Mouse (Mus musculus): ENCODE measurements around the gene Urb1. TPM values are rescaled to one million over a fixed set of nuclear protein-coding genes. Genes with fewer than 3 reads are reported as not detected.

Gene Urb1
- polyA plus RNA-seq, 1 experiment from 2014 or later, result 15.6 TPM

DNA sequence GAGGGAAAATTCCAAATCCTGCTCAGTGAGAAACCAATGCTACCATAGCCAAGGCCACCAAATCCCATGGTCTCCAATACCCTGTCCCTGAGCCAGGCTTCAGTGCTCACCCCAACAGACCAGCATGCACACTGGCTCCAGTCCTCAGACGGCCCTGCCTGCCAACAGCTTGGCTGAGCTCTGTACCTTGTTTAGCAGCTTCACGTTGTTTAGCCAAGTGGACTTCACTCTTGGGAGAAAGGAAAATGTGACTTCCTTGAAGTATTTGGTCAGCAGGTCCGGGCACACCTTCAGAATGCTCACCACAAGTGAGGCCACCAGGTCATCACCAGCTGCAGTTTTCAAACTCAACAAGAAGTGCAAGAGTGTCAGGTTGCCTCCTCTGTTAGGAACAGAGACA, 17.7 kb downstream of the Urb1 start:
- WGBS, result 87% methylated on average over 3 of the region's 3 CpGs
- Histone ChIP-seq H3K9me3 (ENCODE audit: control insufficient read depth, low read length) (no peaks in the 10 kb centered on the region), H3K27ac (ENCODE audit: low read depth, low read length) (no peak overlapping the region), H3K27me3 (ENCODE audit: control insufficient read depth, insufficient read depth, low read length) (no peaks in the 10 kb centered on the region), H3K4me3 (ENCODE audit: low read depth, low read length) (no peak overlapping the region), H3K9ac (ENCODE audit: low read length) (no peak overlapping the region), H3K4me1 (replicated peaks; ENCODE audit: control insufficient read depth, insufficient read depth, low read length) (no peaks in the 10 kb centered on the region), H3K4me2 (ENCODE audit: low read depth, low read length, severe bottlenecking) (no peak overlapping the region), H3K36me3 (ENCODE audit: control insufficient read depth, insufficient read depth, low read length) (no peaks in the 10 kb centered on the region; the same call in 1 of the 2 replicates)
- DNase-seq (ENCODE audit: low spot score) (no peak), ATAC-seq (replicated peaks; ENCODE audit: low FRiP score) (no peak)

DNA sequence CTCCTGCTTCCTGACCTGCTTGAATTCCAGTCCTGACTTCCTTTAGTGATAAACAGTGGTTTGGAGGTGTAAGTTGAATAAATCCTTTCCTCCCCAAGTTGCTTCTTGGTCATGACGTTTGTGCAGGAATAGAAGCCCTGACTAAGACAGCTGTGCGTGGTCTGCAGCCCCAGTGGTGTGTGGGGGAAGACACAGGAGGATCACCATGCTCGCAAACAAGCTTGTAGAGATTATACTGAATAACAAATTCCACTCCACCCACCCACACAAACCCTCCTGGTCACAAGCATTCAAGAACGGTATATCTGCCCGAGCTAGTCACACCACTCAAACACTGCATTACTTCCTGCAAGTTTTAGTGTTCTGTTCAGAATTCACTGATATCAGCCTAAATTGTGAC, 18.1 kb downstream of the Urb1 start:
- Histone ChIP-seq H3K4me3 (ENCODE audit: low read depth, low read length) (no peak overlapping the region), H3K27me3 (ENCODE audit: control insufficient read depth, insufficient read depth, low read length) (no peaks in the 10 kb centered on the region), H3K4me2 (ENCODE audit: low read depth, low read length, severe bottlenecking) (no peak overlapping the region), H3K27ac (ENCODE audit: low read depth, low read length) (no peak overlapping the region), H3K4me1 (replicated peaks; ENCODE audit: control insufficient read depth, insufficient read depth, low read length) (no peaks in the 10 kb centered on the region), H3K9ac (ENCODE audit: low read length) (no peak overlapping the region), H3K9me3 (ENCODE audit: control insufficient read depth, low read length) (no peaks in the 10 kb centered on the region), H3K36me3 (ENCODE audit: control insufficient read depth, insufficient read depth, low read length) (no peaks in the 10 kb centered on the region; the same call in 1 of the 2 replicates)
- ATAC-seq (replicated peaks; ENCODE audit: low FRiP score) (no peak), DNase-seq (ENCODE audit: low spot score) (no peak)
- WGBS, result 87% methylated on average over 5 of the region's 5 CpGs

DNA sequence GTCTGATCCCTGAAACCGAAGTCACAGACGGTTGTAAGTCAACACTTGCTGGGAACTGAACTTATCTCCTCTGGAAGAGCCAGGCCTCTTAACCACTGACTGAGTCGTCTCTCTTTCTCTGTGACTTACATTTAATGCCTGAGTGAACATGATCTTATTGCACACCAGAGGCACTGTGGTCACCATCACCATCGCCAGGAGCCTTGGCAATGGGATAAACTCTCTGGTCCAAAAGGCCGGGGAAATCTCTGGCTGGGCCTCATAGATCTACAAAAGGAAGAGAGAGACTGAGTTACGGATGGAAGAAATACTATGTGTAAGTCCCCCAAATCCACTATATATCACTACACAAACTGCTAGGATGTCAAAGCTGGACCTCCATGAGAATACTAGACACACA, 19.3 kb downstream of the Urb1 start:
- no peaks in the 10 kb centered on the region for H3K4me1 ChIP-seq (replicated peaks; ENCODE audit: control insufficient read depth, insufficient read depth, low read length)
- H3K4me2 ChIP-seq (ENCODE audit: low read depth, low read length, severe bottlenecking), result no peak overlapping the region
- no peak overlapping the region for H3K4me3 ChIP-seq (ENCODE audit: low read depth, low read length)
- no peaks in the 10 kb centered on the region for H3K27me3 ChIP-seq (ENCODE audit: control insufficient read depth, insufficient read depth, low read length)
- no peak for ATAC-seq (replicated peaks; ENCODE audit: low FRiP score)
- WGBS, result 92% methylated on average over 6 of the region's 6 CpGs
- no peaks in the 10 kb centered on the region; the same call in 1 of the 2 replicates for H3K36me3 ChIP-seq (ENCODE audit: control insufficient read depth, insufficient read depth, low read length)
- no peak for DNase-seq (ENCODE audit: low spot score)
- H3K9me3 ChIP-seq (ENCODE audit: control insufficient read depth, low read length), result no peaks in the 10 kb centered on the region
- H3K9ac ChIP-seq (ENCODE audit: low read length), result no peak overlapping the region
- H3K27ac ChIP-seq (ENCODE audit: low read depth, low read length), result no peak overlapping the region

DNA sequence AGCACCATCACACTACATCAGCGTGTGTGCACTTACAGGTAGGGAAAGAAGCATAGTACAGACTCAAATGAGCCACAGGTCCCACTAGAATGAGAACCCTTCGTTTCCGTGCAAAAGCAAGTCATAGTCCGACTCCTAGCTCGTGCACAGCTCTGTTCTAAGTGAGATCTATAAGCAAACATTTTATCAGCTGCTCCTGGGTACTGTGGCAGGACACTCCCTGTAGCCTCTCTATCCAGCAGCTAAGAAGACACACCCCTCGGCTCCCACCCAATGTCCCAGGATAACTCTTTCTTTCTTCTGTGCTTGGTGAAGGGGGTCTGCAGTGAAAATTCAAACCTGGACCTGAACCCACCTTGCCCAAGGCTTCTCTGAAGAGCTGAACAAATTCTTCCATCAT, 21.6 kb downstream of the Urb1 start:
- no peak for ATAC-seq (replicated peaks; ENCODE audit: low FRiP score)
- WGBS, result 95% methylated on average over 6 of the region's 6 CpGs

DNA sequence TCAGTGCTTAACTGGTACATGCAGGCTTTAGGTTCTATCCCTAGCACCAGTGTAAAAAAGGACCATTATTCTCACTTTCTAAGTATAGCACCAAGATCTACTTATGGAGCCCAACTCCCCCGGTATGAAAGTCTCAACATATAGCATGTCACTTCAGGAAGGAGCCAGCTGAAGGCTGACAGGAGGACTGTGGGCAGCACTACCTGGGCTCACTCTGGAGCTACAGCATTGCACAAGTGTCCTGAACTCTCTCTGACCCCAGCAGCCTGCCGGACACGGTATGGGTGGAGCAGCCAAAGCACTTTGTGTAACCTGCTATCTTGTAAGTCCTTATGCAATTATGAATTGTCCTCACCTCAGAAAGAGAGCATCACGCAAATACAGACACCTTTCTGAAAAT, 25.0 kb downstream of the Urb1 start:
- WGBS, result 94% methylated on average over 4 of the region's 4 CpGs

More for the DNA sequence above, 21.6 kb downstream of the Urb1 start:
- H3K4me2 ChIP-seq (ENCODE audit: low read depth, low read length, severe bottlenecking), result no peak overlapping the region
- no peak for DNase-seq (ENCODE audit: low spot score)
- H3K36me3 ChIP-seq (ENCODE audit: control insufficient read depth, insufficient read depth, low read length), result peaks cover 3% of the 10 kb centered on the region
- no peak overlapping the region for H3K4me3 ChIP-seq (ENCODE audit: low read depth, low read length)
- H3K4me1 ChIP-seq (replicated peaks; ENCODE audit: control insufficient read depth, insufficient read depth, low read length), result no peaks in the 10 kb centered on the region
- no peak overlapping the region for H3K9ac ChIP-seq (ENCODE audit: low read length)
- no peaks in the 10 kb centered on the region for H3K27me3 ChIP-seq (ENCODE audit: control insufficient read depth, insufficient read depth, low read length)
- no peak overlapping the region for H3K27ac ChIP-seq (ENCODE audit: low read depth, low read length)
- H3K9me3 ChIP-seq (ENCODE audit: control insufficient read depth, low read length), result no peaks in the 10 kb centered on the region

DNA sequence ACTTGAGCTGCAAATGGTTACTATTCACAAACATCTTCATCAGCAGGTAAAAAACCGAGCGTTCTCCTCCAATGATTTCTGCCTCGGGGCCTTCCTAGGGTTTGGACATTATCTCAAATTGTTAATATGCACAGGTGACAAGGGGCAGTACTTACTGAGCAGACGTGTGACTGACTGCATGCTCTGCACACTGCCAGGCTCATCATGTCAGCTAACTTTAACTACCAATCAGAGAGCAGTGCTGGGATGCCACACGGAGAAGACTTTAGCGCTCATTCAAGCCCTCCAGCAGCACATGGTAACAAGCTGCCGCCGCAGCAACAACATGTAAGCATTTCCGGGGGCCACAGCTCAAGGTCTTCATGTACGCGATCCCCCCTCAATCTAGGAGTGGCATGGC, 26.9 kb downstream of the Urb1 start:
- peaks cover 3% of the 10 kb centered on the region for H3K36me3 ChIP-seq (ENCODE audit: control insufficient read depth, insufficient read depth, low read length)
- no peak overlapping the region for H3K4me3 ChIP-seq (ENCODE audit: low read depth, low read length)
- 93% methylated on average over 11 of the region's 11 CpGs for WGBS
- H3K4me2 ChIP-seq (ENCODE audit: low read depth, low read length, severe bottlenecking), result no peak overlapping the region
- no peak overlapping the region for H3K9ac ChIP-seq (ENCODE audit: low read length)
- H3K27ac ChIP-seq (ENCODE audit: low read depth, low read length), result no peak overlapping the region
- no peaks in the 10 kb centered on the region for H3K9me3 ChIP-seq (ENCODE audit: control insufficient read depth, low read length)
- H3K27me3 ChIP-seq (ENCODE audit: control insufficient read depth, insufficient read depth, low read length), result no peaks in the 10 kb centered on the region
- H3K4me1 ChIP-seq (replicated peaks; ENCODE audit: control insufficient read depth, insufficient read depth, low read length), result no peaks in the 10 kb centered on the region
- ATAC-seq (replicated peaks; ENCODE audit: low FRiP score) (no peak), DNase-seq (ENCODE audit: low spot score) (no peak)

More for the DNA sequence above, 25.0 kb downstream of the Urb1 start:
- Histone ChIP-seq H3K4me3 (ENCODE audit: low read depth, low read length) (no peak overlapping the region), H3K36me3 (ENCODE audit: control insufficient read depth, insufficient read depth, low read length) (peaks cover 3% of the 10 kb centered on the region), H3K4me1 (replicated peaks; ENCODE audit: control insufficient read depth, insufficient read depth, low read length) (no peaks in the 10 kb centered on the region), H3K9me3 (ENCODE audit: control insufficient read depth, low read length) (no peaks in the 10 kb centered on the region), H3K4me2 (ENCODE audit: low read depth, low read length, severe bottlenecking) (no peak overlapping the region), H3K27ac (ENCODE audit: low read depth, low read length) (no peak overlapping the region), H3K27me3 (ENCODE audit: control insufficient read depth, insufficient read depth, low read length) (no peaks in the 10 kb centered on the region), H3K9ac (ENCODE audit: low read length) (no peak overlapping the region)
- DNase-seq (ENCODE audit: low spot score) (no peak), ATAC-seq (replicated peaks; ENCODE audit: low FRiP score) (no peak)

DNA sequence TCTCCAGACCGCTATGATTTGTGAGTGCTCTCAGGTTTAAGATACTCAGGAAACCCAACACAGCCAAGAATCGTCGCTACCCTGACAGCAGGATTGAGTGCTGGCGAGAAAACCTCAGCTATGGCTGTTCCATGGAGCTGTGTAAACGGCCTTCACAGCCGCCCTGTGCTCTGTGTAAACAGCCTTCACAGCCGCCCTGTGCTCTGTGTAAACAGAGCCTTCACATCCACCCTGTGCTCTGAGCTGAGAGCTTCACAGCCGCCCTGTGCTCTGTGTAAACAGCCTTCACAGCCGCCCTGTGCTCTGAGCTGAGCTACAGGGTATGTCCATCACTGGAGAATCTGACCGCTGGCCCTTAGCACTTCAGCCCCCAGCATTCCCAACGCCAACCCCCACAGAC, 30.4 kb downstream of the Urb1 start:
- no peak overlapping the region for H3K4me2 ChIP-seq (ENCODE audit: low read depth, low read length, severe bottlenecking)
- H3K4me3 ChIP-seq (ENCODE audit: low read depth, low read length), result no peak overlapping the region
- H3K4me1 ChIP-seq (replicated peaks; ENCODE audit: control insufficient read depth, insufficient read depth, low read length), result no peaks in the 10 kb centered on the region
- 86% methylated on average over 11 of the region's 11 CpGs for WGBS
- DNase-seq (ENCODE audit: low spot score) (no peak), ATAC-seq (replicated peaks; ENCODE audit: low FRiP score) (no peak)
- no peak overlapping the region for H3K27ac ChIP-seq (ENCODE audit: low read depth, low read length)
- no peaks in the 10 kb centered on the region for H3K9me3 ChIP-seq (ENCODE audit: control insufficient read depth, low read length)
- no peak overlapping the region for H3K9ac ChIP-seq (ENCODE audit: low read length)
- H3K36me3 ChIP-seq (ENCODE audit: control insufficient read depth, insufficient read depth, low read length), result no peaks in the 10 kb centered on the region; the same call in 1 of the 2 replicates
- no peaks in the 10 kb centered on the region for H3K27me3 ChIP-seq (ENCODE audit: control insufficient read depth, insufficient read depth, low read length)

DNA sequence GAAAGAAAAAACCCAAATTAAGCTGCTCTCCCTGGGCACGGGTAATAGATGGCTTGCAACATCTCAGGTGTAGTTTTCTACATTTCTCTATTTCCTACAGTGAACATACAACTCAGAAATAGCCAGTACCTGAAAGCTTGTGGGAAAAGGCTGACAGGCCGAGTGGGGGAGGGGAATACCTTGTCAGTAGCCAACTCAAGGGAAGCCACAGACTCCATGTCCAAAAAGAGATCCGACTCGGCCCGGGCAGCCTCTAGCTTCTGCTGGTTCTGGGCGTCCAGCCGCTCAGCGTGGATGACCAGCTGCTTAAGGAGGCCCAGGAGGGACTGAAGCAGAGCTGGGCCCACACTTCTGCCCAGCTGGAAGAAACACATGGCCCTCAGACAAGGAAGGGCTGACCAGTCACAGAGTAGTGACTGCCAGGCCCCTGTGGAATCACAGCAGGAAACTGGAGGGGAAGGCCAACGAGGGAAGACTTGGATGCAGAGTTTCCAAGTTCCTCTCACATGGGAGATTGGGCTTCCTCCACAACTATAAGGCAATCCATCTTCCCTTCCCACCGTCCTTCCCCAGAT, 34.2 kb downstream of the Urb1 start:
- 88% methylated on average over 10 of the region's 10 CpGs for WGBS
- Histone ChIP-seq H3K27me3 (ENCODE audit: control insufficient read depth, insufficient read depth, low read length) (no peaks in the 10 kb centered on the region), H3K9ac (ENCODE audit: low read length) (no peak overlapping the region), H3K9me3 (ENCODE audit: control insufficient read depth, low read length) (no peaks in the 10 kb centered on the region), H3K4me3 (ENCODE audit: low read depth, low read length) (no peak overlapping the region), H3K4me2 (ENCODE audit: low read depth, low read length, severe bottlenecking) (no peak overlapping the region), H3K27ac (ENCODE audit: low read depth, low read length) (no peak overlapping the region), H3K36me3 (ENCODE audit: control insufficient read depth, insufficient read depth, low read length) (no peaks in the 10 kb centered on the region; the same call in none of the 2 replicates), H3K4me1 (replicated peaks; ENCODE audit: control insufficient read depth, insufficient read depth, low read length) (no peaks in the 10 kb centered on the region)
- no peak for ATAC-seq (replicated peaks; ENCODE audit: low FRiP score)
- no peak for DNase-seq (ENCODE audit: low spot score)

DNA sequence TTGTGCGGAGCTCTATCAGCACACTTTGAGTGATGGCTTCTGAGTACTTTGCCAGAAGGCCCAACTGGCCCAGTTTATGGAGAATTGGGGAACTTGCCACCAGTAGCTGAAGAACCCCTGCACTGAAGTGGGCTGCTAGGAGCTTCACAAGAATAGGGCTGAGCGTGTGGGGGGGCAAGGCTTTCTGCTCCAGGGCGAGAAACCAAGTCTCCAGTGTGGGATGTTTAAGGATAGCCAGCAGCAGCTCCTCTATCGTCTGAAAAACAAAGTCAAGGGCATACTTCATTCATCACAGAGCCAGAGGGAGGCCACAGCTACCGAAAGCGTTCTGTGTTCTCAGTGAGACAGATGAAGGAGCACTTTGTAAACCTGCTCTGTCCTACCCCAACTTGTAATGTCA, 35.6 kb downstream of the Urb1 start:
- 92% methylated on average over 6 of the region's 6 CpGs for WGBS

More for the DNA sequence above, 35.6 kb downstream of the Urb1 start:
- no peak overlapping the region for H3K4me2 ChIP-seq (ENCODE audit: low read depth, low read length, severe bottlenecking)
- no peaks in the 10 kb centered on the region; the same call in none of the 2 replicates for H3K36me3 ChIP-seq (ENCODE audit: control insufficient read depth, insufficient read depth, low read length)
- no peak overlapping the region for H3K27ac ChIP-seq (ENCODE audit: low read depth, low read length)
- no peak for ATAC-seq (replicated peaks; ENCODE audit: low FRiP score)
- H3K9ac ChIP-seq (ENCODE audit: low read length), result no peak overlapping the region
- no peak for DNase-seq (ENCODE audit: low spot score)
- no peaks in the 10 kb centered on the region for H3K27me3 ChIP-seq (ENCODE audit: control insufficient read depth, insufficient read depth, low read length)
- H3K9me3 ChIP-seq (ENCODE audit: control insufficient read depth, low read length), result no peaks in the 10 kb centered on the region
- no peaks in the 10 kb centered on the region for H3K4me1 ChIP-seq (replicated peaks; ENCODE audit: control insufficient read depth, insufficient read depth, low read length)
- H3K4me3 ChIP-seq (ENCODE audit: low read depth, low read length), result no peak overlapping the region

All from forebrain, embryonic 11.5 days (tissue).